Mouse (Mus musculus): ENCODE results near the gene Smarcc2. TPM values are rescaled to one million over a fixed set of nuclear protein-coding genes. Genes with fewer than 3 reads are reported as not detected.

Smarcc2 gene
- polyA plus RNA-seq, 1 experiment from 2014 or later = 136 TPM

- Histone ChIP-seq H3K4me1 (ENCODE audit: control insufficient read depth, insufficient read depth, low read depth, low read length) (no peaks in the 10 kb centered on the region), H3K4me2 (ENCODE audit: low read length) (no peak overlapping the region), H3K27ac (ENCODE audit: low read depth, low read length) (no peak overlapping the region), H3K9me3 (ENCODE audit: control insufficient read depth, low read length) (no peaks in the 10 kb centered on the region), H3K36me3 (ENCODE audit: control insufficient read depth, insufficient read depth, low read length) (peaks cover 9% of the 10 kb centered on the region; the same call in 1 of the 2 replicates), H3K4me3 (ENCODE audit: low read length) (no peak overlapping the region), H3K9ac (ENCODE audit: low read depth, low read length) (no peak overlapping the region), H3K27me3 (replicated peaks; ENCODE audit: control insufficient read depth, insufficient read depth, low read length) (peaks cover 2% of the 10 kb centered on the region)
- 85% methylated on average over 12 of the region's 12 CpGs for WGBS
- ATAC-seq = no peak
Measured at GRCm38 (mm10) chr10:128511761-128512160, 52.7 kb downstream of the Smarcc2 start.

- Histone ChIP-seq H3K9ac (ENCODE audit: low read depth, low read length) (no peak overlapping the region), H3K4me1 (ENCODE audit: control insufficient read depth, insufficient read depth, low read depth, low read length) (no peaks in the 10 kb centered on the region), H3K27me3 (replicated peaks; ENCODE audit: control insufficient read depth, insufficient read depth, low read length) (peaks cover 4% of the 10 kb centered on the region), H3K27ac (ENCODE audit: low read depth, low read length) (no peak overlapping the region), H3K4me2 (ENCODE audit: low read length) (no peak overlapping the region), H3K4me3 (ENCODE audit: low read length) (no peak overlapping the region), H3K36me3 (ENCODE audit: control insufficient read depth, insufficient read depth, low read length) (peaks cover 5% of the 10 kb centered on the region; the same call in 1 of the 2 replicates), H3K9me3 (ENCODE audit: control insufficient read depth, low read length) (no peaks in the 10 kb centered on the region)
- no peak for ATAC-seq
- WGBS = 91% methylated on average over 4 of the region's 4 CpGs
Measured at GRCm38 (mm10) chr10:128515044-128515443, 56.0 kb downstream of the Smarcc2 start.

GRCm38 (mm10) chr10:128516029-128516428 lies 57.0 kb downstream of the Smarcc2 start:
- no peak overlapping the region; the same call in 1 of the 2 replicates for H3K9ac ChIP-seq (ENCODE audit: low read depth, low read length)
- no peaks in the 10 kb centered on the region for H3K9me3 ChIP-seq (ENCODE audit: control insufficient read depth, low read length)
- 0 out of 2 replicates have a peak, but pooled peaks cover 3% of the 10 kb centered on the region for H3K36me3 ChIP-seq (ENCODE audit: control insufficient read depth, insufficient read depth, low read length)
- no peak overlapping the region for H3K27ac ChIP-seq (ENCODE audit: low read depth, low read length)
- H3K4me1 ChIP-seq (ENCODE audit: control insufficient read depth, insufficient read depth, low read depth, low read length) = no peaks in the 10 kb centered on the region
- no peak for ATAC-seq
- 22% methylated on average over 20 of the region's 20 CpGs for WGBS
- H3K4me3 ChIP-seq (ENCODE audit: low read length) = no peak overlapping the region
- H3K4me2 ChIP-seq (ENCODE audit: low read length) = 0 out of 2 replicates have a peak overlapping the region, but pooled peaks have one; percentile 0
- H3K27me3 ChIP-seq (replicated peaks; ENCODE audit: control insufficient read depth, insufficient read depth, low read length) = peaks cover 4% of the 10 kb centered on the region

- Histone ChIP-seq H3K27ac (ENCODE audit: low read depth, low read length) (no peak overlapping the region), H3K36me3 (ENCODE audit: control insufficient read depth, insufficient read depth, low read length) (no peaks in the 10 kb centered on the region), H3K4me1 (ENCODE audit: control insufficient read depth, insufficient read depth, low read depth, low read length) (no peaks in the 10 kb centered on the region), H3K4me2 (ENCODE audit: low read length) (no peak overlapping the region), H3K9me3 (ENCODE audit: control insufficient read depth, low read length) (no peaks in the 10 kb centered on the region), H3K4me3 (ENCODE audit: low read length) (no peak overlapping the region), H3K9ac (ENCODE audit: low read depth, low read length) (no peak overlapping the region), H3K27me3 (replicated peaks; ENCODE audit: control insufficient read depth, insufficient read depth, low read length) (peaks cover 4% of the 10 kb centered on the region)
- no peak for ATAC-seq
- WGBS = 29% methylated on average over 6 of the region's 6 CpGs
Measured at GRCm38 (mm10) chr10:128516677-128517076, 57.6 kb downstream of the Smarcc2 start.

GRCm38 (mm10) chr10:128518833-128519232 lies 59.8 kb downstream of the Smarcc2 start:
- ATAC-seq = no peak; the same call in 1 of the 2 replicates
- H3K27me3 ChIP-seq (replicated peaks; ENCODE audit: control insufficient read depth, insufficient read depth, low read length) = peaks cover 5% of the 10 kb centered on the region

GRCm38 (mm10) chr10:128520591-128520990 lies 61.5 kb downstream of the Smarcc2 start:
- Histone ChIP-seq H3K9ac (ENCODE audit: low read depth, low read length) (no peak overlapping the region), H3K27ac (ENCODE audit: low read depth, low read length) (no peak overlapping the region), H3K4me2 (ENCODE audit: low read length) (no peak overlapping the region), H3K27me3 (replicated peaks; ENCODE audit: control insufficient read depth, insufficient read depth, low read length) (peaks cover 6% of the 10 kb centered on the region), H3K36me3 (ENCODE audit: control insufficient read depth, insufficient read depth, low read length) (no peaks in the 10 kb centered on the region), H3K9me3 (ENCODE audit: control insufficient read depth, low read length) (no peaks in the 10 kb centered on the region), H3K4me3 (ENCODE audit: low read length) (no peak overlapping the region), H3K4me1 (ENCODE audit: control insufficient read depth, insufficient read depth, low read depth, low read length) (peaks cover 8% of the 10 kb centered on the region)
- ATAC-seq = no peak
- WGBS = 85% methylated on average over 16 of the region's 16 CpGs

More at GRCm38 (mm10) chr10:128518833-128519232, 59.8 kb downstream of the Smarcc2 start:
- Histone ChIP-seq H3K36me3 (ENCODE audit: control insufficient read depth, insufficient read depth, low read length) (no peaks in the 10 kb centered on the region), H3K4me2 (ENCODE audit: low read length) (no peak overlapping the region), H3K9ac (ENCODE audit: low read depth, low read length) (no peak overlapping the region), H3K4me1 (ENCODE audit: control insufficient read depth, insufficient read depth, low read depth, low read length) (no peaks in the 10 kb centered on the region; the same call in 1 of the 2 replicates), H3K4me3 (ENCODE audit: low read length) (no peak overlapping the region), H3K27ac (ENCODE audit: low read depth, low read length) (no peak overlapping the region), H3K9me3 (ENCODE audit: control insufficient read depth, low read length) (no peaks in the 10 kb centered on the region)
- WGBS = 78% methylated on average over 7 of the region's 7 CpGs

GRCm38 (mm10) chr10:128522351-128522750 lies 63.3 kb downstream of the Smarcc2 start:
- 86% methylated on average over 6 of the region's 6 CpGs for WGBS
- H3K4me1 ChIP-seq (ENCODE audit: control insufficient read depth, insufficient read depth, low read depth, low read length) = peaks cover 13% of the 10 kb centered on the region

GRCm38 (mm10) chr10:128524111-128524731 lies 65.2 kb downstream of the Smarcc2 start:
- H3K9me3 ChIP-seq (ENCODE audit: control insufficient read depth, low read length) = no peaks in the 10 kb centered on the region
- peaks cover 13% of the 10 kb centered on the region for H3K4me1 ChIP-seq (ENCODE audit: control insufficient read depth, insufficient read depth, low read depth, low read length)
- WGBS = 11% methylated on average over 11 of the region's 11 CpGs
- no peak for ATAC-seq
- peak overlapping the region; percentile 82 for H3K9ac ChIP-seq (ENCODE audit: low read depth, low read length)
- H3K4me2 ChIP-seq (ENCODE audit: low read length) = peak overlapping the region; percentile 100
- H3K27ac ChIP-seq (ENCODE audit: low read depth, low read length) = peak overlapping the region; percentile 63
- peaks cover 2% of the 10 kb centered on the region; the same call in 1 of the 2 replicates for H3K27me3 ChIP-seq (replicated peaks; ENCODE audit: control insufficient read depth, insufficient read depth, low read length)
- H3K36me3 ChIP-seq (ENCODE audit: control insufficient read depth, insufficient read depth, low read length) = no peaks in the 10 kb centered on the region
- peak overlapping the region; percentile 83 for H3K4me3 ChIP-seq (ENCODE audit: low read length)

More at GRCm38 (mm10) chr10:128522351-128522750, 63.3 kb downstream of the Smarcc2 start:
- Histone ChIP-seq H3K27me3 (replicated peaks; ENCODE audit: control insufficient read depth, insufficient read depth, low read length) (peaks cover 2% of the 10 kb centered on the region; the same call in 1 of the 2 replicates), H3K36me3 (ENCODE audit: control insufficient read depth, insufficient read depth, low read length) (no peaks in the 10 kb centered on the region), H3K9me3 (ENCODE audit: control insufficient read depth, low read length) (no peaks in the 10 kb centered on the region), H3K9ac (ENCODE audit: low read depth, low read length) (no peak overlapping the region), H3K4me3 (ENCODE audit: low read length) (no peak overlapping the region), H3K4me2 (ENCODE audit: low read length) (no peak overlapping the region), H3K27ac (ENCODE audit: low read depth, low read length) (no peak overlapping the region)
- no peak for ATAC-seq

GRCm38 (mm10) chr10:128524732-128525662 lies 65.9 kb downstream of the Smarcc2 start:
- Histone ChIP-seq H3K27me3 (replicated peaks; ENCODE audit: control insufficient read depth, insufficient read depth, low read length) (peaks cover 2% of the 10 kb centered on the region; the same call in 1 of the 2 replicates), H3K27ac (ENCODE audit: low read depth, low read length) (peak overlapping the region; percentile 63), H3K4me2 (ENCODE audit: low read length) (peak overlapping the region; percentile 100), H3K36me3 (ENCODE audit: control insufficient read depth, insufficient read depth, low read length) (no peaks in the 10 kb centered on the region), H3K9ac (ENCODE audit: low read depth, low read length) (peak overlapping the region; percentile 82), H3K4me3 (ENCODE audit: low read length) (peak overlapping the region; percentile 83), H3K9me3 (ENCODE audit: control insufficient read depth, low read length) (no peaks in the 10 kb centered on the region), H3K4me1 (ENCODE audit: control insufficient read depth, insufficient read depth, low read depth, low read length) (peaks cover 13% of the 10 kb centered on the region)
- WGBS = under 1% methylated on average over 58 of the region's 58 CpGs
- peak; percentile 27 for ATAC-seq
